Mouse (Mus musculus): ENCODE results near the gene Nab1. TPM values are rescaled to one million over a fixed set of nuclear protein-coding genes. Genes with fewer than 3 reads are reported as not detected.
"Not testable (repeated sequence)": the region's sequence is repeated elsewhere in the genome, so short reads cannot be mapped to it uniquely, and the experiment has no call there.

The Nab1 gene
- polyA plus RNA-seq (2015; fragmentation: Nextera tagmentation; extraction: Ambion mirVana) = 8.0 and 9.0 TPM in 2 replicates

DNA sequence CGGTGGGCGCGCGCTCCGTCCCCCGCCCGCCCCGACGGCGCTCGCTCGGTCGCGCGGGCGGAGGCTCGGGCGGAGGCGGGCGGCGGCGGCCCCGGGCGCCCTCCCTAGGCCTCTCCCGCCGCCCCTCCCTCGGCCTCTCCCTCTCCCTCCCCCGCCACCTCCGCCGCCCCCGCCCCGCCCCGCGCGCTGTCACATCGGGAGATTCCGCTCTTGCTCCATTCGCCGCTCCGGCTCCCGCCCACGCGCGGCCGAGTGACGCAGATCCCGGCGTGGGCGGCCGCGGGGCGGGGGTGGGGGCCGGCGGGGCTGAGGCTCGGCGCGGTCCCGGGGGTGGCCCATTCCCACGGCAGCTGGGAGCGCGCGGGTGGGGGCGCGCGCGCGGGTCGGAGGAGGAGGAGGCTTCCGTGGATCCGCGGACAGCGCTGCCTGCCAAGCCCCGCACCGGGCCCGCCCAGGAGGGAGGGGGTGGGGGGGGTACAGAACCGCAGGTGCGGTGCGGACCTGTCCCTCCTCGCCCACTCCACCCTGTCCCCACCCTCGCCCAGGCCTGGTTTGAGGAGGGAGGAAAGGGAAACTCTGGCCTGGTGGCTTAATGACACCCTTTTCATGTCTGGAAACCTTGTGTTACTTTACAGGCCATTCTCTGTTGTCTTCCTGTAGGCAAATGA is at the start of gene Nab1:
TSS of gene Nab1 (minus strand) at position 366 of the 668 bp plus-strand sequence.
- Histone ChIP-seq H3K27ac (ENCODE audit: low read depth, low read length) (peak within 1 kb of the TSS; percentile 89), H3K36me3 (ENCODE audit: control insufficient read depth, insufficient read depth, low read length) (no peaks in the 10 kb centered on the region), H3K4me1 (ENCODE audit: control insufficient read depth, insufficient read depth, low read depth, low read length) (peaks cover 2% of the 10 kb centered on the region; the same call in 1 of the 2 replicates), H3K4me3 (ENCODE audit: low read length) (peak within 1 kb of the TSS; percentile 93), H3K9me3 (ENCODE audit: control insufficient read depth, low read length) (no peaks in the 10 kb centered on the region), H3K27me3 (replicated peaks; ENCODE audit: control insufficient read depth, insufficient read depth, low read length) (no peaks in the 10 kb centered on the region), H3K4me2 (ENCODE audit: low read length) (peak within 1 kb of the TSS; percentile 96), H3K9ac (ENCODE audit: low read depth, low read length) (peak within 1 kb of the TSS; percentile 92)
- ATAC-seq = peak; percentile 95
- WGBS = 2% methylated on average over 13 of the region's 80 CpGs

DNA sequence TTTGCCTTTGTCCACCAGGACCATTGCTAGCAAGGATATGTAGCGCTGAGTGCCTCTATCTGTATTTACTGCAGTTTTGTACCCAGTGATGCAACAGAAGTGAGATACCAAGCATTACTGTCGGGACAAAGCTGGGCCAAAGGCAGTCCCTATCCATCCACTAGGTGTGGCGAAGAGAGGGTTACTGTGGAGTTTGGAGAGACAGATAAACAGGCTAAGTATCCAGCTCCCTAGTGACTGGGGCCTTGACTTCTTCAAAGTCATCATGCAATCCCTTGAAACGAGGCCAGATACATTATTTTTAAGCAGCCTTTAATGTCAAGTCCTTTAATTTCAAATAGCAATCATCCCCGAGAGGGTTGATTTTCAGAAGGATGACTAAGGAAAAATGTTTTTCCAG is 47.0 kb upstream of the Nab1 start:
- H3K4me3 ChIP-seq (ENCODE audit: low read length) = no peak overlapping the region
- no peaks in the 10 kb centered on the region for H3K27me3 ChIP-seq (replicated peaks; ENCODE audit: control insufficient read depth, insufficient read depth, low read length)
- no peaks in the 10 kb centered on the region for H3K4me1 ChIP-seq (ENCODE audit: control insufficient read depth, insufficient read depth, low read depth, low read length)
- H3K36me3 ChIP-seq (ENCODE audit: control insufficient read depth, insufficient read depth, low read length) = no peaks in the 10 kb centered on the region
- WGBS = 88% methylated on average over 5 of the region's 5 CpGs
- ATAC-seq = no peak
- no peak overlapping the region for H3K27ac ChIP-seq (ENCODE audit: low read depth, low read length)
- no peaks in the 10 kb centered on the region; the same call in 1 of the 2 replicates for H3K9me3 ChIP-seq (ENCODE audit: control insufficient read depth, low read length)
- no peak overlapping the region for H3K9ac ChIP-seq (ENCODE audit: low read depth, low read length)
- no peak overlapping the region for H3K4me2 ChIP-seq (ENCODE audit: low read length)

GRCm38 (mm10) chr1:52546796-52547195 is 46.3 kb upstream of the Nab1 start:
- no peak overlapping the region for H3K9ac ChIP-seq (ENCODE audit: low read depth, low read length)
- H3K27me3 ChIP-seq (replicated peaks; ENCODE audit: control insufficient read depth, insufficient read depth, low read length) = no peaks in the 10 kb centered on the region
- no peak for ATAC-seq
- no peaks in the 10 kb centered on the region for H3K36me3 ChIP-seq (ENCODE audit: control insufficient read depth, insufficient read depth, low read length)
- WGBS = 82% methylated on average over 3 of the region's 3 CpGs
- H3K9me3 ChIP-seq (ENCODE audit: control insufficient read depth, low read length) = no peaks in the 10 kb centered on the region; the same call in 1 of the 2 replicates
- H3K27ac ChIP-seq (ENCODE audit: low read depth, low read length) = no peak overlapping the region
- no peak overlapping the region for H3K4me3 ChIP-seq (ENCODE audit: low read length)
- H3K4me2 ChIP-seq (ENCODE audit: low read length) = no peak overlapping the region
- no peaks in the 10 kb centered on the region for H3K4me1 ChIP-seq (ENCODE audit: control insufficient read depth, insufficient read depth, low read depth, low read length)

DNA sequence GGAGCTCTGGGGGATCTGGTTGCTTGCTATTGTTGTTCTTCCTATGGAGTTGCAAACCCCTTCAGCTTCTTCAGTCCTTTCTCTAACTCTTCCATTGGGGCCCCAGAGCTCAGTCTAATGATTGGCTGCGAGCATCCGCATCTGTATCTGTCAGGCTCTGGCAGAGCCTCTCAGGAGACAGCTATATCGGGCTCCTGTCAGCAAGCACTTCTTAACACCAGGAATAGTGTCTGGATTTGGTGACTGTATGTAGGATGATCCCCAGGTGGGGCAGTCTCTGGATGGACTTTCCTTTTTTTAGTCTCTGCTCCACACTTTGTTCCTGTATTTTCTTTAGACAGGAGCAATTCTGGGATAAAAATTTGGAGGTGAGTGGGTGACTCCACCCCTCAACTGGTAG is 39.6 kb upstream of the Nab1 start:
- H3K36me3 ChIP-seq (ENCODE audit: control insufficient read depth, insufficient read depth, low read length); H3K9me3 ChIP-seq (ENCODE audit: control insufficient read depth, low read length); H3K27me3 ChIP-seq (replicated peaks; ENCODE audit: control insufficient read depth, insufficient read depth, low read length); ATAC-seq; H3K4me3 ChIP-seq (ENCODE audit: low read length); H3K4me2 ChIP-seq (ENCODE audit: low read length); H3K27ac ChIP-seq (ENCODE audit: low read depth, low read length); H3K4me1 ChIP-seq (ENCODE audit: control insufficient read depth, insufficient read depth, low read depth, low read length); H3K9ac ChIP-seq (ENCODE audit: low read depth, low read length): not testable (repeated sequence)
- 83% methylated on average over 3 of the region's 3 CpGs for WGBS

- H3K4me1 ChIP-seq (ENCODE audit: control insufficient read depth, insufficient read depth, low read depth, low read length) = no peaks in the 10 kb centered on the region
- H3K4me3 ChIP-seq (ENCODE audit: low read length) = no peak overlapping the region
- H3K27ac ChIP-seq (ENCODE audit: low read depth, low read length) = no peak overlapping the region
- no peak for ATAC-seq
- no peak overlapping the region for H3K4me2 ChIP-seq (ENCODE audit: low read length)
- H3K36me3 ChIP-seq (ENCODE audit: control insufficient read depth, insufficient read depth, low read length) = no peaks in the 10 kb centered on the region
- no peaks in the 10 kb centered on the region for H3K27me3 ChIP-seq (replicated peaks; ENCODE audit: control insufficient read depth, insufficient read depth, low read length)
- H3K9ac ChIP-seq (ENCODE audit: low read depth, low read length) = no peak overlapping the region
- H3K9me3 ChIP-seq (ENCODE audit: control insufficient read depth, low read length) = no peaks in the 10 kb centered on the region
Measured at GRCm38 (mm10) chr1:52529933-52530332, 29.5 kb upstream of the Nab1 start.

DNA sequence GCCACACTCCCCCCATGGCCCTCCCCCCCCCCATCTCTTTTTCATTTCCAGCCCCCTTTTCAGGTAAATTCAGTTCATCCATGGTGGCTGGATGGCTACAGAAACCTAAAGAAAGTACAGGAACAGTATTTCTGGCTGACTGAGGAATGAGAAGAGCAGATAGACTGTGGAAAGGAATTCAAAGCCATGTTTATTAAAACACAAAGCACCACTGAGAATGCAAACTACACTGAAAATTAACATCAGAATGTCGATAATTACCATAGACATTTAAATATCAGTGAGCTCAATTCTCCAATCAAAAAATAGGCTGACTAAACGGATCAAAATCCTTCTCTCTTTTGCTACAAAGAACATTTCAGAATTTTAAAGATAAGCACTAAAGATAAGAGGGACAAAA is 27.2 kb upstream of the Nab1 start:
- Histone ChIP-seq H3K27ac (ENCODE audit: low read depth, low read length) (no peak overlapping the region), H3K9ac (ENCODE audit: low read depth, low read length) (no peak overlapping the region), H3K4me1 (ENCODE audit: control insufficient read depth, insufficient read depth, low read depth, low read length) (no peaks in the 10 kb centered on the region), H3K27me3 (replicated peaks; ENCODE audit: control insufficient read depth, insufficient read depth, low read length) (no peaks in the 10 kb centered on the region), H3K4me2 (ENCODE audit: low read length) (no peak overlapping the region), H3K9me3 (ENCODE audit: control insufficient read depth, low read length) (no peaks in the 10 kb centered on the region), H3K36me3 (ENCODE audit: control insufficient read depth, insufficient read depth, low read length) (no peaks in the 10 kb centered on the region), H3K4me3 (ENCODE audit: low read length) (no peak overlapping the region)
- WGBS = 34% methylated on average over 2 of the region's 2 CpGs
- no peak for ATAC-seq

DNA sequence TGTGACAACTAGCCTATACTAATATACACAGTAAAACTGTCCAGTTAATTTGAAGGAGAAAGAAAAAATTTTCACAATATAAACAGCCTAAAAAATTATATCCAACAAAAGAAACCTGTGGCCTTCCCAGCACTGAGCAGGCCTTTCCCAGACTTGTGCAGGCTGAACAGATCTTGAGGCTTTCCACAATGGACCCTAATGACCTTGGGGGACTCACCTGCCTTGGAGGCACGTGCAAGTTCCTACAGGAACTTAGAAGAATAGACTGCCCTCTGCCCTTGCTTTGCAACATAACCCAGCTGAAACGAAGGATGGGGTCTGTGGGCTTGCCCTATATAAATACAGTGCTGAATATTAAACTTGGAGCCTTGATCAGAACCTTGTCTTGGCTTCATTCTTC is 26.8 kb upstream of the Nab1 start:
- H3K4me3 ChIP-seq (ENCODE audit: low read length) = no peak overlapping the region
- no peak for ATAC-seq
- H3K4me2 ChIP-seq (ENCODE audit: low read length) = no peak overlapping the region
- H3K27ac ChIP-seq (ENCODE audit: low read depth, low read length) = no peak overlapping the region
- 55% methylated on average over 2 of the region's 2 CpGs for WGBS
- no peaks in the 10 kb centered on the region for H3K4me1 ChIP-seq (ENCODE audit: control insufficient read depth, insufficient read depth, low read depth, low read length)
- H3K9me3 ChIP-seq (ENCODE audit: control insufficient read depth, low read length) = no peaks in the 10 kb centered on the region
- no peak overlapping the region for H3K9ac ChIP-seq (ENCODE audit: low read depth, low read length)
- H3K27me3 ChIP-seq (replicated peaks; ENCODE audit: control insufficient read depth, insufficient read depth, low read length) = no peaks in the 10 kb centered on the region
- no peaks in the 10 kb centered on the region for H3K36me3 ChIP-seq (ENCODE audit: control insufficient read depth, insufficient read depth, low read length)

GRCm38 (mm10) chr1:52524663-52525062 is 24.2 kb upstream of the Nab1 start:
- Histone ChIP-seq H3K9me3 (ENCODE audit: control insufficient read depth, low read length) (no peaks in the 10 kb centered on the region), H3K4me2 (ENCODE audit: low read length) (no peak overlapping the region), H3K4me3 (ENCODE audit: low read length) (no peak overlapping the region), H3K9ac (ENCODE audit: low read depth, low read length) (no peak overlapping the region), H3K27ac (ENCODE audit: low read depth, low read length) (no peak overlapping the region), H3K27me3 (replicated peaks; ENCODE audit: control insufficient read depth, insufficient read depth, low read length) (no peaks in the 10 kb centered on the region), H3K4me1 (ENCODE audit: control insufficient read depth, insufficient read depth, low read depth, low read length) (no peaks in the 10 kb centered on the region), H3K36me3 (ENCODE audit: control insufficient read depth, insufficient read depth, low read length) (no peaks in the 10 kb centered on the region)
- ATAC-seq = no peak
- WGBS = 74% methylated on average over 5 of the region's 5 CpGs

- H3K9me3 ChIP-seq (ENCODE audit: control insufficient read depth, low read length) = no peaks in the 10 kb centered on the region
- no peak overlapping the region for H3K4me3 ChIP-seq (ENCODE audit: low read length)
- H3K9ac ChIP-seq (ENCODE audit: low read depth, low read length) = no peak overlapping the region
- no peaks in the 10 kb centered on the region for H3K36me3 ChIP-seq (ENCODE audit: control insufficient read depth, insufficient read depth, low read length)
- 45% methylated on average over 7 of the region's 7 CpGs for WGBS
- no peak overlapping the region for H3K27ac ChIP-seq (ENCODE audit: low read depth, low read length)
- H3K4me1 ChIP-seq (ENCODE audit: control insufficient read depth, insufficient read depth, low read depth, low read length) = no peaks in the 10 kb centered on the region
- peak; percentile 79 for ATAC-seq
- no peaks in the 10 kb centered on the region for H3K27me3 ChIP-seq (replicated peaks; ENCODE audit: control insufficient read depth, insufficient read depth, low read length)
- H3K4me2 ChIP-seq (ENCODE audit: low read length) = no peak overlapping the region
Measured at GRCm38 (mm10) chr1:52524150-52524549, 23.7 kb upstream of the Nab1 start.
